7 mouse cellular contexts compared by ENCODE assay signal in genomic region chr19:57198029-57198428, GRCm38 (mm10).
DNase-seq lines count a peak whose midpoint lies in the region; ATAC-seq and TF ChIP-seq lines count a peak whose summit lies in the region.

No protein-coding gene starts in this region.

- TF ChIP-seq CTCF in left cerebral cortex, adult 2 months (IDR thresholded peaks at IDR 0.05) = no peak

- peaks cover 53% of the 10 kb centered on the region for H3K27me3 ChIP-seq in embryonic facial prominence, embryonic 10.5 days (replicated peaks; ENCODE audit: low read depth, poor library complexity, severe bottlenecking)
- H3K27me3 ChIP-seq in hindbrain, embryonic 12.5 days = peaks cover 15% of the 10 kb centered on the region
- peaks cover 17% of the 10 kb centered on the region for H3K27me3 ChIP-seq in neural tube, embryonic 13.5 days

- DNase-seq in left cerebral cortex, adult 2 months (ENCODE audit: extremely low spot score in 1 of 2, low spot score in 2 of 2) = no peak
- no peak for DNase-seq in left cerebral cortex, adult 11 months (ENCODE audit: low spot score)
- DNase-seq in embryonic facial prominence, embryonic 10.5 days (ENCODE audit: low spot score) = no peak

- 51% methylated on average over 5 of the region's 5 CpGs for WGBS in embryonic facial prominence, embryonic 10.5 days
- 50% methylated on average over 5 of the region's 5 CpGs for WGBS in hindbrain, embryonic 12.5 days
- WGBS in neural tube, embryonic 13.5 days = 53% methylated on average over 5 of the region's 5 CpGs

- peak overlapping the region; percentile 90 for H3K27ac ChIP-seq in left cerebral cortex, adult 2 months
- peak overlapping the region; percentile 54; the same call in 1 of the 2 replicates for H3K27ac ChIP-seq in embryonic facial prominence, embryonic 10.5 days (replicated peaks)
- peak overlapping the region; percentile 46; the same call in 1 of the 2 replicates for H3K27ac ChIP-seq in hindbrain, embryonic 12.5 days
- H3K27ac ChIP-seq in neural tube, embryonic 13.5 days (replicated peaks) = peak overlapping the region; percentile 64

- ATAC-seq in hindbrain, embryonic 12.5 days (ENCODE audit: low FRiP score) = no peak; the same call in 1 of the 2 replicates
- peak; percentile 26; the same call in 1 of the 2 replicates for ATAC-seq in neural tube, embryonic 13.5 days (ENCODE audit: low read depth)
- ATAC-seq in inflammation-experienced regulatory T-cells, adult 6 months = no peak
- no peak for ATAC-seq in monocyte, adult 5-6 weeks (replicated peaks; ENCODE audit: insufficient number of reproducible peaks, low FRiP score, low TSS enrichment, poor library complexity, severe bottlenecking)

- no peaks in the 10 kb centered on the region for H3K9me3 ChIP-seq in embryonic facial prominence, embryonic 10.5 days
- no peaks in the 10 kb centered on the region for H3K9me3 ChIP-seq in hindbrain, embryonic 12.5 days (replicated peaks)
- H3K9me3 ChIP-seq in neural tube, embryonic 13.5 days = no peaks in the 10 kb centered on the region

- peaks cover 53% of the 10 kb centered on the region for H3K4me1 ChIP-seq in embryonic facial prominence, embryonic 10.5 days
- H3K4me1 ChIP-seq in hindbrain, embryonic 12.5 days = peaks cover 42% of the 10 kb centered on the region
- H3K4me1 ChIP-seq in neural tube, embryonic 13.5 days (replicated peaks) = peaks cover 43% of the 10 kb centered on the region

- H3K4me3 ChIP-seq in left cerebral cortex, adult 2 months = peak overlapping the region; percentile 60
- H3K4me3 ChIP-seq in embryonic facial prominence, embryonic 10.5 days = no peak overlapping the region
- H3K4me3 ChIP-seq in hindbrain, embryonic 12.5 days = no peak overlapping the region
- no peak overlapping the region for H3K4me3 ChIP-seq in neural tube, embryonic 13.5 days

- intact Hi-C loops in left cerebral cortex, adult 2 months (cut with DNase I) = loop anchor here (2.0 kb wide), 3 partner anchors 33 to 77 kb away; no protein-coding TSS in a partner anchor

- H3K4me2 ChIP-seq in hindbrain, embryonic 12.5 days (replicated peaks) = peak overlapping the region; percentile 89; the same call in 1 of the 2 replicates
- H3K4me2 ChIP-seq in neural tube, embryonic 13.5 days = peak overlapping the region; percentile 71

- no peaks in the 10 kb centered on the region for H3K36me3 ChIP-seq in embryonic facial prominence, embryonic 10.5 days (replicated peaks)
- H3K36me3 ChIP-seq in hindbrain, embryonic 12.5 days = no peaks in the 10 kb centered on the region
- H3K36me3 ChIP-seq in neural tube, embryonic 13.5 days = no peaks in the 10 kb centered on the region

- no peak overlapping the region for H3K9ac ChIP-seq in hindbrain, embryonic 12.5 days
- peak overlapping the region; percentile 66 for H3K9ac ChIP-seq in neural tube, embryonic 13.5 days
